Mouse (Mus musculus): Measurements from ENCODE around the gene Stk17b.

The Stk17b gene

GRCm38 (mm10) chr1:53784721-53785418 lies at the start of gene Stk17b:
TSS of gene Stk17b (minus strand) at chr1:53785224.
- peak; percentile 88 for DNase-seq (ENCODE audit: low read depth, low spot score)

- no peak for DNase-seq (ENCODE audit: low read depth, low spot score)
Observed at GRCm38 (mm10) chr1:53830286-53830685, 45.3 kb upstream of the Stk17b start.

GRCm38 (mm10) chr1:53829089-53829488 lies 44.1 kb upstream of the Stk17b start:
- DNase-seq (ENCODE audit: low read depth, low spot score) = no peak

- no peak for DNase-seq (ENCODE audit: low read depth, low spot score)
Observed at GRCm38 (mm10) chr1:53824446-53825337, 39.7 kb upstream of the Stk17b start.

- DNase-seq (ENCODE audit: low read depth, low spot score) = peak; percentile 78
Observed at GRCm38 (mm10) chr1:53823687-53824445, 38.8 kb upstream of the Stk17b start.

- DNase-seq (ENCODE audit: low read depth, low spot score) = no peak
Observed at GRCm38 (mm10) chr1:53821983-53822382, 37.0 kb upstream of the Stk17b start.

- DNase-seq (ENCODE audit: low read depth, low spot score) = no peak
Observed at GRCm38 (mm10) chr1:53820041-53820632, 35.1 kb upstream of the Stk17b start.

GRCm38 (mm10) chr1:53818072-53818862 lies 33.2 kb upstream of the Stk17b start:
- no peak for DNase-seq (ENCODE audit: low read depth, low spot score)

GRCm38 (mm10) chr1:53816353-53816752 lies 31.3 kb upstream of the Stk17b start:
- no peak for DNase-seq (ENCODE audit: low read depth, low spot score)

- DNase-seq (ENCODE audit: low read depth, low spot score) = no peak
Observed at GRCm38 (mm10) chr1:53814077-53814705, 29.2 kb upstream of the Stk17b start.

GRCm38 (mm10) chr1:53811919-53812318 lies 26.9 kb upstream of the Stk17b start:
- DNase-seq (ENCODE audit: low read depth, low spot score) = no peak

- no peak for DNase-seq (ENCODE audit: low read depth, low spot score)
Observed at GRCm38 (mm10) chr1:53808229-53808628, 23.2 kb upstream of the Stk17b start.

GRCm38 (mm10) chr1:53797811-53798210 lies 12.8 kb upstream of the Stk17b start:
- DNase-seq (ENCODE audit: low read depth, low spot score) = no peak

- no peak for DNase-seq (ENCODE audit: low read depth, low spot score)
Observed at GRCm38 (mm10) chr1:53797074-53797473, 12.1 kb upstream of the Stk17b start.

- no peak for DNase-seq (ENCODE audit: low read depth, low spot score)
Observed at GRCm38 (mm10) chr1:53796271-53796670, 11.2 kb upstream of the Stk17b start.

GRCm38 (mm10) chr1:53795591-53795990 lies 10.6 kb upstream of the Stk17b start:
- DNase-seq (ENCODE audit: low read depth, low spot score) = no peak

- DNase-seq (ENCODE audit: low read depth, low spot score) = no peak
Observed at GRCm38 (mm10) chr1:53795081-53795480, 10.1 kb upstream of the Stk17b start.

- no peak for DNase-seq (ENCODE audit: low read depth, low spot score)
Observed at GRCm38 (mm10) chr1:53794279-53794678, 9.3 kb upstream of the Stk17b start.

GRCm38 (mm10) chr1:53791343-53791742 lies 6.3 kb upstream of the Stk17b start:
- DNase-seq (ENCODE audit: low read depth, low spot score) = no peak

- DNase-seq (ENCODE audit: low read depth, low spot score) = peak; percentile 27
Observed at GRCm38 (mm10) chr1:53784291-53784720, 718 bp downstream of the Stk17b start.

Measured in forelimb bud, embryonic 11.5 days (tissue).